Mouse (Mus musculus): ENCODE results near the gene Irgm2.

Irgm2 gene

GRCm38 (mm10) chr11:58262336-58262735 is 62.9 kb downstream of the Irgm2 start:
- no peak for DNase-seq

DNA sequence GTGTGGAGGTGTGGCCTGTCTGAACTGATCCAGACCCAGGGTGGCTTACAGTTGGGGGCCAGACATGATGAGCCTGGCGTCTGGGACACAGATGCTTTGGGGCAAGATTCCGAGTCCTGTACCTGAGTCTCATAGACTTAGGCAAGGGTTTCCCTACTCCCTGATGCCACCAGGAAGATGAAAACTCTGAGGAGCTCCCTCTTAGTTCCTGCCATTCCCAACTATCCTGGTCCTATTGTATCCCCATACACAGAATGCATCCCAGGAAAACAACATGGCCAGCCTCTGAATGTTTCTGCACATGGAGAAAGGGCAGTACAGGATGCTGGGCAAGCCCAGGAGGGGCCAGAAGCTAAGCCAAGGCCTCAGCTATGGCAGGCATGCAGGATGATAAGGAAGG is 64.1 kb downstream of the Irgm2 start:
- no peak for DNase-seq

GRCm38 (mm10) chr11:58264546-58264945 is 65.1 kb downstream of the Irgm2 start:
- no peak for DNase-seq

DNA sequence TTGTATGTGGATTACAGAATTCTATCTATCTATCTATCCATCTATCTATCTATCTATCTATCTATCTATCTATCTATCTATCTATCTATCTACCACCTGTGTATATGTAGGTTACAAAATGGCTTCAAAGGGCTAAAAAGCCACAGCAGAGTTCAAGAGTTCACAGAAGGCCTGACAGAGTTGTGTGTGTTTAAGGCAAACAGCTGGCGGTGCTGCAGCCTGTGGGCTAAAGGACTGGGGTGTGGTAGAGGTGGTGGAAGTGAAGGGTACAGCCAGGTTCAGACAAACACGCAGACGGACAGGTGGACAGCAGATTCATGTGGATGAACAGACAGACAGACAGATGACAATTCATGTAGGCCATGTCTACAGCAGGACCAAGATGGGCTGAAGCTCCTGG is 68.9 kb downstream of the Irgm2 start:
- no peak for DNase-seq

Data from thymus, postnatal 36 days (tissue).